Mouse (Mus musculus): ENCODE data around the gene Wfdc1.

- TF ChIP-seq EP300 (IDR thresholded peaks at IDR 0.05; ENCODE audit: low read depth) (no peak), CTCF (IDR thresholded peaks at IDR 0.05; ENCODE audit: low read depth) (no peak)
Observed at GRCm38 (mm10) chr8:119620116-119620840, 45.9 kb upstream of the Wfdc1 start.
